Mouse (Mus musculus): ENCODE measurements around the gene Mettl14. TPM values are rescaled to one million over a fixed set of nuclear protein-coding genes. Genes with fewer than 3 reads are reported as not detected.
"Not testable (repeated sequence)": the region's sequence is repeated elsewhere in the genome, so short reads cannot be mapped to it uniquely, and the experiment has no call there.

Mettl14 gene
- polyA plus RNA-seq, 1 experiment, result 4.4 TPM

GRCm38 (mm10) chr3:123369161-123369560 lies 16.7 kb downstream of the Mettl14 start:
- TF ChIP-seq FLI1 (IDR thresholded peaks at IDR 0.05; ENCODE audit: low read length), result no peak
- TF ChIP-seq GATA1 (IDR thresholded peaks at IDR 0.05; ENCODE audit: borderline replicate concordance, low read length), result no peak
- Histone ChIP-seq H3K36me3 (replicated peaks; ENCODE audit: low read length) (peaks cover 73% of the 10 kb centered on the region), H3K27me3 (replicated peaks) (no peaks in the 10 kb centered on the region), H3K9me3 (no peaks in the 10 kb centered on the region), H3K4me3 (replicated peaks) (no peak overlapping the region), H3K4me1 (peaks cover 21% of the 10 kb centered on the region)

- H3K4me3 ChIP-seq (replicated peaks), result not testable (repeated sequence)
These were observed 19.1 kb downstream of the Mettl14 start for GRCm38 (mm10) chr3:123366820-123367219.

GRCm38 (mm10) chr3:123356377-123356991 lies 29.4 kb downstream of the Mettl14 start:
- Histone ChIP-seq H3K4me1 (peaks cover 28% of the 10 kb centered on the region), H3K4me3 (replicated peaks) (no peak overlapping the region), H3K9me3 (no peaks in the 10 kb centered on the region), H3K36me3 (replicated peaks; ENCODE audit: low read length) (peaks cover 81% of the 10 kb centered on the region), H3K27me3 (replicated peaks) (no peaks in the 10 kb centered on the region)
- no peak for TF ChIP-seq FLI1 (IDR thresholded peaks at IDR 0.05; ENCODE audit: low read length)
- TF ChIP-seq GATA1 (IDR thresholded peaks at IDR 0.05; ENCODE audit: borderline replicate concordance, low read length), result no peak

More at GRCm38 (mm10) chr3:123366820-123367219, 19.1 kb downstream of the Mettl14 start:
- Histone ChIP-seq H3K36me3 (replicated peaks; ENCODE audit: low read length) (peaks cover 82% of the 10 kb centered on the region), H3K4me1 (peaks cover 32% of the 10 kb centered on the region)
- H3K9me3 ChIP-seq; H3K27me3 ChIP-seq (replicated peaks): not testable (repeated sequence)

- H3K4me3 ChIP-seq (replicated peaks), result no peak overlapping the region
- H3K9me3 ChIP-seq, result no peaks in the 10 kb centered on the region
- H3K4me1 ChIP-seq, result peaks cover 17% of the 10 kb centered on the region
- peaks cover 81% of the 10 kb centered on the region for H3K36me3 ChIP-seq (replicated peaks; ENCODE audit: low read length)
- no peaks in the 10 kb centered on the region for H3K27me3 ChIP-seq (replicated peaks)
- TF ChIP-seq GATA1 (IDR thresholded peaks at IDR 0.05; ENCODE audit: borderline replicate concordance, low read length) (no peak), FLI1 (IDR thresholded peaks at IDR 0.05; ENCODE audit: low read length) (no peak)
These were observed 31.5 kb downstream of the Mettl14 start for GRCm38 (mm10) chr3:123354388-123354787.

GRCm38 (mm10) chr3:123353661-123354060 lies 32.2 kb downstream of the Mettl14 start:
- H3K27me3 ChIP-seq (replicated peaks), result no peaks in the 10 kb centered on the region
- peaks cover 14% of the 10 kb centered on the region; the same call in 1 of the 2 replicates for H3K4me1 ChIP-seq
- no peak for TF ChIP-seq GATA1 (IDR thresholded peaks at IDR 0.05; ENCODE audit: borderline replicate concordance, low read length)
- TF ChIP-seq FLI1 (IDR thresholded peaks at IDR 0.05; ENCODE audit: low read length), result no peak
- H3K36me3 ChIP-seq (replicated peaks; ENCODE audit: low read length), result peaks cover 78% of the 10 kb centered on the region
- no peak overlapping the region for H3K4me3 ChIP-seq (replicated peaks)
- no peaks in the 10 kb centered on the region for H3K9me3 ChIP-seq

GRCm38 (mm10) chr3:123353183-123353582 lies 32.7 kb downstream of the Mettl14 start:
- Histone ChIP-seq H3K36me3 (replicated peaks; ENCODE audit: low read length) (peaks cover 74% of the 10 kb centered on the region), H3K4me3 (replicated peaks) (no peak overlapping the region), H3K4me1 (peaks cover 14% of the 10 kb centered on the region; the same call in 1 of the 2 replicates), H3K9me3 (no peaks in the 10 kb centered on the region), H3K27me3 (replicated peaks) (no peaks in the 10 kb centered on the region)
- TF ChIP-seq GATA1 (IDR thresholded peaks at IDR 0.05; ENCODE audit: borderline replicate concordance, low read length) (no peak), FLI1 (IDR thresholded peaks at IDR 0.05; ENCODE audit: low read length) (no peak)

- Histone ChIP-seq H3K4me3 (replicated peaks) (no peak overlapping the region), H3K4me1 (peaks cover 12% of the 10 kb centered on the region; the same call in 1 of the 2 replicates), H3K36me3 (replicated peaks; ENCODE audit: low read length) (peaks cover 63% of the 10 kb centered on the region), H3K9me3 (no peaks in the 10 kb centered on the region), H3K27me3 (replicated peaks) (no peaks in the 10 kb centered on the region)
- TF ChIP-seq FLI1 (IDR thresholded peaks at IDR 0.05; ENCODE audit: low read length) (no peak), GATA1 (IDR thresholded peaks at IDR 0.05; ENCODE audit: borderline replicate concordance, low read length) (no peak)
These were observed 34.4 kb downstream of the Mettl14 start for GRCm38 (mm10) chr3:123351519-123351918.

GRCm38 (mm10) chr3:123350602-123351001 lies 35.3 kb downstream of the Mettl14 start:
- no peak overlapping the region for H3K4me3 ChIP-seq (replicated peaks)
- H3K9me3 ChIP-seq, result no peaks in the 10 kb centered on the region
- TF ChIP-seq GATA1 (IDR thresholded peaks at IDR 0.05; ENCODE audit: borderline replicate concordance, low read length), result no peak
- no peak for TF ChIP-seq FLI1 (IDR thresholded peaks at IDR 0.05; ENCODE audit: low read length)
- H3K36me3 ChIP-seq (replicated peaks; ENCODE audit: low read length), result peaks cover 61% of the 10 kb centered on the region
- peaks cover 8% of the 10 kb centered on the region; the same call in 1 of the 2 replicates for H3K4me1 ChIP-seq
- H3K27me3 ChIP-seq (replicated peaks), result no peaks in the 10 kb centered on the region

- H3K4me3 ChIP-seq (replicated peaks), result no peak overlapping the region
- TF ChIP-seq FLI1 (IDR thresholded peaks at IDR 0.05; ENCODE audit: low read length), result no peak
- TF ChIP-seq GATA1 (IDR thresholded peaks at IDR 0.05; ENCODE audit: borderline replicate concordance, low read length), result no peak
- H3K27me3 ChIP-seq (replicated peaks), result no peaks in the 10 kb centered on the region
- no peaks in the 10 kb centered on the region for H3K9me3 ChIP-seq
- H3K4me1 ChIP-seq, result no peaks in the 10 kb centered on the region
- H3K36me3 ChIP-seq (replicated peaks; ENCODE audit: low read length), result peaks cover 58% of the 10 kb centered on the region
These were observed 37.7 kb downstream of the Mettl14 start for GRCm38 (mm10) chr3:123348080-123348802.

- Histone ChIP-seq H3K36me3 (replicated peaks; ENCODE audit: low read length) (peaks cover 45% of the 10 kb centered on the region), H3K4me1 (no peaks in the 10 kb centered on the region), H3K9me3 (no peaks in the 10 kb centered on the region), H3K27me3 (replicated peaks) (no peaks in the 10 kb centered on the region), H3K4me3 (replicated peaks) (no peak overlapping the region)
- TF ChIP-seq GATA1 (IDR thresholded peaks at IDR 0.05; ENCODE audit: borderline replicate concordance, low read length), result no peak
- TF ChIP-seq FLI1 (IDR thresholded peaks at IDR 0.05; ENCODE audit: low read length), result no peak
These were observed 42.2 kb downstream of the Mettl14 start for GRCm38 (mm10) chr3:123343690-123344089.

All from megakaryocyte, embryonic 14.5 days (primary cell).